Mouse (Mus musculus) neural tube, embryonic 14.5 days (tissue): ENCODE data around the gene Gm9639. TPM values are rescaled to one million over a fixed set of nuclear protein-coding genes. Genes with fewer than 3 reads are reported as not detected.

Experiments
- ATAC-seq: fragments of 200-750 bp; cut with Nextera tagmentation; 2 replicates; pipeline ENCODE4 v1.8.0; 2017; ENCODE audit warnings: low read depth, mild to moderate bottlenecking, moderate TSS enrichment, moderate library complexity
- H3K27ac ChIP-seq: fragments of 300-500 bp; sonication (generic); 2 replicates; pipeline ENCODE4 v1.5.1; 2014; ENCODE audit warnings: low read depth, mild to moderate bottlenecking, control low read depth, low read length, moderate library complexity, mixed read lengths
- H3K27me3 ChIP-seq: fragments of 300-500 bp; sonication (generic); 2 replicates; pipeline ENCODE4 v1.6.1; 2014; ENCODE audit warnings: low read length; ENCODE audit not compliant: control insufficient read depth, insufficient read depth
- H3K36me3 ChIP-seq: fragments of 300-500 bp; sonication (generic); 2 replicates; pipeline ENCODE4 v1.6.1; 2014; ENCODE audit warnings: low read length, mixed read lengths; ENCODE audit not compliant: control insufficient read depth, insufficient read depth
- H3K4me1 ChIP-seq: fragments of 300-500 bp; sonication (generic); 2 replicates; pipeline ENCODE4 v1.6.1; 2014; ENCODE audit warnings: low read length; ENCODE audit not compliant: control insufficient read depth, insufficient read depth
- H3K4me2 ChIP-seq: fragments of 300-500 bp; sonication (generic); 2 replicates; pipeline ENCODE4 v1.6.1; 2014; ENCODE audit warnings: mild to moderate bottlenecking, low read depth, low read length, control low read depth
- H3K4me3 ChIP-seq: fragments of 300-500 bp; sonication (generic); 2 replicates; pipeline ENCODE4 v1.5.1; 2014; ENCODE audit warnings: low read depth, low read length, control low read depth, mixed read lengths
- H3K9ac ChIP-seq: fragments of 300-500 bp; sonication (generic); replicated peaks from 2 replicates; pipeline ENCODE4 v1.6.1; 2014; ENCODE audit warnings: low read depth, mild to moderate bottlenecking, control low read depth, low read length, mixed read lengths
- H3K9me3 ChIP-seq: fragments of 300-500 bp; sonication (generic); 2 replicates; pipeline ENCODE4 v1.6.1; 2016; ENCODE audit warnings: low read length; ENCODE audit not compliant: control insufficient read depth
- WGBS: fragments of 180-500 bp; shearing (Covaris S2); extraction: QIAGEN DNeasy Blood & Tissue Kit; methylation state at CpG from one replicate; pipeline ENCODE4 v1.1.7; 2014; 5-methylcytosine and 5-hydroxymethylcytosine counted together
- polyA plus RNA-seq: library from polyadenylated mRNA; unstranded; fragments of >200 nt; fragmentation: Nextera tagmentation; extraction: Ambion mirVana; gene quantifications from 2 replicates; pipeline ENCODE4 v1.2.1, GENCODE M21; 2014

The Gm9639 gene
- not detected in 2 replicates for polyA plus RNA-seq

- H3K4me2 ChIP-seq = no peak within 1 kb of the TSS
- ATAC-seq = no peak
- no peak within 1 kb of the TSS for H3K4me3 ChIP-seq
- no peaks in the 10 kb centered on the region for H3K9me3 ChIP-seq
- no peaks in the 10 kb centered on the region for H3K4me1 ChIP-seq
- no peaks in the 10 kb centered on the region for H3K36me3 ChIP-seq
- 60% methylated on average over 2 of the region's 2 CpGs for WGBS
- no peak within 1 kb of the TSS for H3K27ac ChIP-seq
- H3K27me3 ChIP-seq = no peaks in the 10 kb centered on the region
- no peak within 1 kb of the TSS for H3K9ac ChIP-seq
These were observed at the start of gene Gm9639 for GRCm38 (mm10) chr10:77794976-77795375. Gm9639 (minus strand) TSS chr10:77795076.

DNA sequence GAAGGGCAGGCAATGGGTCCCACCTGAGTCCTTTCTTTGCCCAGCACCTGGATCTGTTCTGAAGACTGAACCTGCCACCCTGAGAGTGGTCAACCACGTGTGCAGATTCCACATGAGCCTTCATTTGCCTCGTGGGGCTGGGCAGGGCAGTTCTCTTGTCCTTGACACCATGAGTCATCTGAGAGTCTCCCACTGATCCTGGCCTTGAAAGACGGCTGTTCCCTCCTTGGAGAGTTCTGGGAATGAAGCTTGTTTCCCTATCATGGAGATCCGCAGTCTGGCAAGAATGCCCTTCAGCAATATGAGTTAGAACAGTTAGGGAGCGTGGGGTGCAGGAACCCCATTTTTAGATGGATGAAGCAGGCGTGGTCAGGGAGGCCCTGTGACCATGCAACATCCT is 44.1 kb upstream of the Gm9639 start:
- WGBS = 76% methylated on average over 6 of the region's 6 CpGs
- ATAC-seq = no peak
- Histone ChIP-seq H3K9me3 (no peaks in the 10 kb centered on the region), H3K4me3 (no peak overlapping the region), H3K27me3 (no peaks in the 10 kb centered on the region), H3K9ac (no peak overlapping the region), H3K36me3 (no peaks in the 10 kb centered on the region), H3K4me2 (no peak overlapping the region), H3K27ac (no peak overlapping the region), H3K4me1 (no peaks in the 10 kb centered on the region)

DNA sequence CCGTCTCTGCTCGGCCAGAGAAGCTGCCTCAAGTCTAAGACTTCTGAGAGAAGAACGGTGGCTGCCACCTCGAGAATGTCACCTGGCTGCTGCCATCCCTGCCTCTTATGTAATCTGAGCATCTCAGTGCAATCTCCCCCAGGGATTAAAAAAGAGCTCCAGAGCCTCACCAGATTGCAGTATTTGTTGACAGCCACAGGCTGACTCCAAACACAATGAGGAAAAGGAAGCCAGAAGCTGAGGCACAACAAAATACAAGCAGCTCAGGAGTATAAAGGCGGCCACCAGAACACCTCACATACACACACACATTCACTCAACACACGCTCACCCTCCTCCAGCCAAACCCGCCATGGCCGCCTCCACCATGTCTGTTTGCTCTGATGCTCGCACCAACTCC is 40.8 kb upstream of the Gm9639 start, which contains the start of gene Krtap10-10:
Gene Krtap10-10 (plus strand): TSS at position 301 of the 400 bp plus-strand sequence.
- H3K27ac ChIP-seq = no peak within 1 kb of the TSS
- WGBS = 74% methylated on average over 9 of the region's 9 CpGs
- no peak within 1 kb of the TSS for H3K9ac ChIP-seq
- H3K4me3 ChIP-seq = no peak within 1 kb of the TSS
- ATAC-seq = no peak
- H3K27me3 ChIP-seq = no peaks in the 10 kb centered on the region
- no peaks in the 10 kb centered on the region for H3K4me1 ChIP-seq
- no peaks in the 10 kb centered on the region for H3K36me3 ChIP-seq
- no peak within 1 kb of the TSS for H3K4me2 ChIP-seq
- no peaks in the 10 kb centered on the region for H3K9me3 ChIP-seq

DNA sequence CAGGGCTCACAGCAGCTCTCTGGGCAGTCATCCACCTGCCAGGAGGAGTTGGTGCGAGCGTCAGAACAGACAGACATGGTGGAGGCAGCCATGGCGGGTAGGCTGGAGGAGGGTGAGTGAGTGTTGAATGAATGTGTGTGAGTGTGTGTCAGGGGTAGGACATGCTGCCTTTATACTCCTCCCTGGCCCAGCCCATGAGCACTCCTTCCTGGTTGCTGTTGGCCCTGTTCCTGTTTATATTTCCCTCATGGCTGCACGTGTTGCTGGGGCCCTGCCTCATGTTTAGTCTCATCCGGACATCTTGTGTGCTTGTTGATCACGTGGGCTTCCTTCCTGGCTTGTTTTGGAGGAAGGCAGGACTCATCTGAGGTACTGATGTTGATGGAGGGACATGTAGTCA is 32.1 kb upstream of the Gm9639 start, which contains the start of gene Krtap10-4:
Gene Krtap10-4 (minus strand): TSS at position 145 of the 400 bp plus-strand sequence.
- Histone ChIP-seq H3K27ac (no peak within 1 kb of the TSS), H3K36me3 (no peaks in the 10 kb centered on the region), H3K4me1 (no peaks in the 10 kb centered on the region), H3K9me3 (no peaks in the 10 kb centered on the region), H3K9ac (no peak within 1 kb of the TSS), H3K4me3 (no peak within 1 kb of the TSS), H3K4me2 (no peak within 1 kb of the TSS), H3K27me3 (no peaks in the 10 kb centered on the region)
- WGBS = 80% methylated on average over 6 of the region's 6 CpGs
- ATAC-seq = no peak

DNA sequence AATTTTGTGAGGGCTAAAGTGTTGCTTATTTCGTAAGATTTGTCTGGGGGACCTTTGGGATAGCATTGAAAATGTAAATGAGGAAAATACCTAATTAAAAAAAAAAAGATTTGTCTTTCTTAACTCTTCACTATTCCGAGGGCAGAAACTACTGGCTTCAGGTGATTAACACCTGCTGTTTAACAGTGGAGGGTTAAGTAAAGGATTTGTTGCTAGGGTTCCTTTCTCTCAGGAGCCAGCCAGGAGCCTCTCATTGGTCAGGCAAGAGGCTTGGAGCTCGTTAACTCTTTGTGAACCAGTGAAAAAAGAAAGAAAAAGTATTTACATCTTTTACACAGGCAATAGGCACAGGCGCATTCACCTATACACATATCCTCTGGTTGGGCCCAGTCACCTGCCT is 24.3 kb upstream of the Gm9639 start:
- Histone ChIP-seq H3K9me3 (no peaks in the 10 kb centered on the region), H3K9ac (no peak overlapping the region), H3K4me1 (no peaks in the 10 kb centered on the region), H3K36me3 (no peaks in the 10 kb centered on the region), H3K4me2 (no peak overlapping the region), H3K27me3 (no peaks in the 10 kb centered on the region), H3K4me3 (no peak overlapping the region), H3K27ac (no peak overlapping the region)
- 44% methylated on average over 4 of the region's 4 CpGs for WGBS
- ATAC-seq = no peak

- Histone ChIP-seq H3K27ac (no peak overlapping the region), H3K4me3 (no peak overlapping the region), H3K4me1 (no peaks in the 10 kb centered on the region), H3K9me3 (no peaks in the 10 kb centered on the region), H3K4me2 (no peak overlapping the region), H3K9ac (no peak overlapping the region), H3K36me3 (no peaks in the 10 kb centered on the region), H3K27me3 (no peaks in the 10 kb centered on the region)
- ATAC-seq = no peak
- over 99% methylated on average over 4 of the region's 4 CpGs for WGBS
These were observed 23.6 kb upstream of the Gm9639 start for GRCm38 (mm10) chr10:77818523-77818922.

GRCm38 (mm10) chr10:77815514-77815913 is 20.6 kb upstream of the Gm9639 start:
- WGBS = 36% methylated on average over 5 of the region's 5 CpGs

DNA sequence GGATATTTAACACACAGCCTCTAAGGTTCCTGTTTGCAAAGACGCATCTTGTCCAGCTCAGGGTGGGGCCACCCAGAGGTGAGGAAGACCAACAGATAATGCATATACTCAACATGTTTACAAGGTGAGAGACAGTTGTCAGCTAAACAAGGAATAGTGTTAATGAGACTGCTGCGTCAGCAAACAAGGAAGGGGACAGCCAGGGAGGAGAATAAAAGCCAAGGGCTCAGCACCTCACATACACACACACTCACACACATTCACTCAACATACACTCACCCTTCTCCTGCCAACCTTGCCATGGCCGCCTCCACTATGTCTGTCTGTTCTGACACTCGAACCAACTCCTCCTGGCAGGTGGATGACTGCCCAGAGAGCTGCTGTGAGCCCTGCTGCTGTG is 19.5 kb upstream of the Gm9639 start, which contains the start of gene Gm2696:
Gene Gm2696 (plus strand): TSS at position 301 of the 400 bp plus-strand sequence.
- Histone ChIP-seq H3K4me1 (no peaks in the 10 kb centered on the region), H3K27me3 (no peaks in the 10 kb centered on the region), H3K4me3 (no peak within 1 kb of the TSS), H3K27ac (no peak within 1 kb of the TSS), H3K4me2 (no peak within 1 kb of the TSS), H3K36me3 (no peaks in the 10 kb centered on the region), H3K9ac (no peak within 1 kb of the TSS), H3K9me3 (no peaks in the 10 kb centered on the region)
- no peak for ATAC-seq
- WGBS = 59% methylated on average over 4 of the region's 4 CpGs

More at GRCm38 (mm10) chr10:77815514-77815913, 20.6 kb upstream of the Gm9639 start:
- no peak for ATAC-seq
- Histone ChIP-seq H3K9me3 (no peaks in the 10 kb centered on the region), H3K36me3 (no peaks in the 10 kb centered on the region), H3K4me2 (no peak overlapping the region), H3K4me1 (no peaks in the 10 kb centered on the region), H3K9ac (no peak overlapping the region), H3K4me3 (no peak overlapping the region), H3K27me3 (no peaks in the 10 kb centered on the region), H3K27ac (no peak overlapping the region)

- WGBS = 81% methylated on average over 5 of the region's 5 CpGs
- no peaks in the 10 kb centered on the region for H3K27me3 ChIP-seq
- no peak for ATAC-seq
- H3K9ac ChIP-seq = no peak within 1 kb of the TSS
- no peak within 1 kb of the TSS for H3K4me3 ChIP-seq
- no peaks in the 10 kb centered on the region for H3K9me3 ChIP-seq
- no peak within 1 kb of the TSS for H3K27ac ChIP-seq
- no peaks in the 10 kb centered on the region for H3K4me1 ChIP-seq
- no peak within 1 kb of the TSS for H3K4me2 ChIP-seq
- H3K36me3 ChIP-seq = no peaks in the 10 kb centered on the region
These were observed 16.9 kb upstream of the Gm9639 start, which contains the start of gene Gm9507 for GRCm38 (mm10) chr10:77811743-77812142. Gm9507 (minus strand) TSS chr10:77811843.
